Mouse (Mus musculus) heart, adult 2 months (tissue): ENCODE measurements around the gene Slc2a2.

Experiments used
- CTCF ChIP-seq: fragments of 200-600 bp; IDR thresholded peaks from 2 replicates; pipeline ENCODE4 v1.8.1; 2022; ENCODE audit warnings: antibody characterized with exemption, mild to moderate bottlenecking, moderate library complexity
- EP300 ChIP-seq: fragments of 200-500 bp; IDR thresholded peaks from 2 replicates; pipeline ENCODE4 v1.6.1; 2011; ENCODE audit warnings: low read depth, low read length, control low read depth; ENCODE audit not compliant: insufficient read depth

DNA sequence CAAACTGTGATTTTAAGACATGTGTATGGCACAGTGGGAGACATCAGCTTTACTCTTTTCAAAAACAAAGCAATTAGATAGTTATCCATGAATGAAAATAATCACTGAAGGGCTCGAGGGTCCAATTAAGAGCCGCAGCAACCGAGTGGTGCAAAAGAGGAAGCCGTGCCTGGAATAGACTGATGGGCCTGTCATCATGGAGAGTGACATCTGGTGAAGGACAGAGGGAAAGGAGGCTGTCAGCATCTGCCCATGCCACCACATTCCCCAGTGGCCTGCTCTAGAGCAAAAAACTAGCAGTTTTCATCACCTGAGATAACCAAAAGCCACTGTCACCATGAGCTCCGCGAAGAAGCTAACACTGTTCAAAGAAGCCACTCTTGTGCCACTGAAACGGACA, 57.8 kb downstream of the Slc2a2 start:
- TF ChIP-seq EP300 (no peak), CTCF (no peak)
